Mouse (Mus musculus) brain, embryonic 14.5 days (tissue): ENCODE data around the gene Mapkapk2.

Experiments used
- CTCF ChIP-seq: fragments of 200-500 bp; IDR thresholded peaks from 2 replicates; pipeline ENCODE4 v1.5.1; 2012; ENCODE audit warnings: inconsistent platforms, mild to moderate bottlenecking, moderate library complexity, borderline replicate concordance; ENCODE audit not compliant: insufficient read depth, insufficient read length; ENCODE audit errors: extremely low read depth
- POLR2A ChIP-seq: fragments of 200-500 bp; IDR thresholded peaks from 2 replicates; pipeline ENCODE4 v1.6.1; 2012; ENCODE audit warnings: mild to moderate bottlenecking, inconsistent platforms, borderline replicate concordance; ENCODE audit not compliant: poor library complexity, insufficient read depth, insufficient read length, severe bottlenecking; ENCODE audit errors: extremely low read depth

- TF ChIP-seq CTCF: no peak
- TF ChIP-seq POLR2A: no peak
Measured at GRCm38 (mm10) chr1:131107575-131108308, 10.1 kb upstream of the Mapkapk2 start.
